Mouse (Mus musculus) cortical plate, adult 2 months (tissue): ENCODE results near the gene Cth. TPM values are rescaled to one million over a fixed set of nuclear protein-coding genes. Genes with fewer than 3 reads are reported as not detected.
"Not testable (repeated sequence)": the region's sequence is repeated elsewhere in the genome, so short reads cannot be mapped to it uniquely, and the experiment has no call there.

Experiments used
- H3K27ac ChIP-seq: fragments of 200-500 bp; 2 replicates; pipeline ENCODE4 v1.5.1; 2012; ENCODE audit warnings: low read length, control low read depth, inconsistent platforms; ENCODE audit not compliant: insufficient read depth
- H3K4me1 ChIP-seq: fragments of 200-500 bp; 2 replicates; pipeline ENCODE4 v1.6.1; 2011; ENCODE audit warnings: low read length; ENCODE audit not compliant: control insufficient read depth, insufficient read depth
- H3K4me3 ChIP-seq: fragments of 200-500 bp; 2 replicates; pipeline ENCODE4 v1.5.1; 2011; ENCODE audit warnings: mild to moderate bottlenecking, low read length, control low read depth; ENCODE audit not compliant: insufficient read depth
- CTCF ChIP-seq: fragments of 200-500 bp; IDR thresholded peaks from 2 replicates; pipeline ENCODE4 v1.5.1; 2011; ENCODE audit warnings: mild to moderate bottlenecking, control low read depth, low read length; ENCODE audit not compliant: insufficient read depth; ENCODE audit errors: extremely low read depth
- POLR2A ChIP-seq: fragments of 200-500 bp; IDR thresholded peaks from 2 replicates; pipeline ENCODE4 v1.6.1; 2011; ENCODE audit warnings: mild to moderate bottlenecking, low read length, control low read depth; ENCODE audit not compliant: insufficient read depth; ENCODE audit errors: extremely low read depth
- polyA plus RNA-seq: library from polyadenylated mRNA; depleted of rRNA; stranded (reverse); fragments of >200 nt; gene quantifications from 2 replicates; pipeline ENCODE4 v1.2.3, GENCODE M21; 2012

The Cth gene
- polyA plus RNA-seq, 1 experiment: 7.2 TPM

GRCm38 (mm10) chr3:157938585-157938984 lies 13.7 kb upstream of the Cth start:
- Histone ChIP-seq H3K4me3 (no peak overlapping the region), H3K4me1 (no peaks in the 10 kb centered on the region), H3K27ac (no peak overlapping the region)
- no peak for TF ChIP-seq CTCF
- TF ChIP-seq POLR2A: no peak

GRCm38 (mm10) chr3:157934301-157934823 lies 9.5 kb upstream of the Cth start:
- no peak overlapping the region for H3K27ac ChIP-seq
- no peaks in the 10 kb centered on the region for H3K4me1 ChIP-seq
- no peak overlapping the region for H3K4me3 ChIP-seq
- TF ChIP-seq CTCF (no peak), POLR2A (no peak)

- not testable (repeated sequence) for H3K4me1 ChIP-seq
Measured at GRCm38 (mm10) chr3:157933223-157933622, 8.3 kb upstream of the Cth start.

GRCm38 (mm10) chr3:157932074-157932473 lies 7.2 kb upstream of the Cth start:
- H3K27ac ChIP-seq: no peak overlapping the region
- no peak overlapping the region for H3K4me3 ChIP-seq
- no peak for TF ChIP-seq CTCF
- no peak for TF ChIP-seq POLR2A
- no peaks in the 10 kb centered on the region; the same call in 1 of the 2 replicates for H3K4me1 ChIP-seq

More at GRCm38 (mm10) chr3:157933223-157933622, 8.3 kb upstream of the Cth start:
- not testable (repeated sequence) for H3K4me3 ChIP-seq, H3K27ac ChIP-seq

- H3K4me3 ChIP-seq: no peak overlapping the region
- H3K27ac ChIP-seq: no peak overlapping the region
- H3K4me1 ChIP-seq: no peaks in the 10 kb centered on the region; the same call in 1 of the 2 replicates
- TF ChIP-seq POLR2A (no peak), CTCF (no peak)
Measured at GRCm38 (mm10) chr3:157931592-157931991, 6.7 kb upstream of the Cth start.

GRCm38 (mm10) chr3:157929417-157929816 lies 4.5 kb upstream of the Cth start:
- no peak for TF ChIP-seq POLR2A
- no peak for TF ChIP-seq CTCF
- no peaks in the 10 kb centered on the region; the same call in 1 of the 2 replicates for H3K4me1 ChIP-seq
- no peak overlapping the region for H3K27ac ChIP-seq
- no peak overlapping the region for H3K4me3 ChIP-seq

GRCm38 (mm10) chr3:157928731-157929130 lies 3.9 kb upstream of the Cth start:
- H3K4me1 ChIP-seq: no peaks in the 10 kb centered on the region; the same call in 1 of the 2 replicates
- H3K4me3 ChIP-seq: no peak overlapping the region
- no peak for TF ChIP-seq CTCF
- no peak for TF ChIP-seq POLR2A
- H3K27ac ChIP-seq: no peak overlapping the region

GRCm38 (mm10) chr3:157926761-157927160 lies 1.9 kb upstream of the Cth start:
- no peak for TF ChIP-seq CTCF
- no peak overlapping the region for H3K27ac ChIP-seq
- no peak overlapping the region for H3K4me3 ChIP-seq
- no peaks in the 10 kb centered on the region; the same call in 1 of the 2 replicates for H3K4me1 ChIP-seq

GRCm38 (mm10) chr3:157925706-157926510 lies 1.0 kb upstream of the Cth start:
- Histone ChIP-seq H3K4me1 (no peaks in the 10 kb centered on the region; the same call in 1 of the 2 replicates), H3K27ac (no peak overlapping the region), H3K4me3 (no peak overlapping the region; the same call in 1 of the 2 replicates)
- TF ChIP-seq POLR2A: no peak

- no peak for TF ChIP-seq CTCF
- no peak for TF ChIP-seq POLR2A
- Histone ChIP-seq H3K4me3 (no peak overlapping the region), H3K4me1 (no peaks in the 10 kb centered on the region; the same call in 1 of the 2 replicates), H3K27ac (no peak overlapping the region)
Measured at GRCm38 (mm10) chr3:157923268-157923835, 1.5 kb downstream of the Cth start.
